Mouse (Mus musculus): Measurements from ENCODE around the gene Rnls. TPM values are rescaled to one million over a fixed set of nuclear protein-coding genes. Genes with fewer than 3 reads are reported as not detected.

Rnls gene
- polyA plus RNA-seq, 1 experiment from 2014 or later = 8.2 TPM

GRCm38 (mm10) chr19:33097691-33098090 lies 294.4 kb downstream of the Rnls start:
- WGBS = 63% methylated on average over 3 of the region's 3 CpGs
- Histone ChIP-seq H3K27me3 (replicated peaks) (no peaks in the 10 kb centered on the region), H3K4me3 (no peak overlapping the region), H3K4me1 (peaks cover 6% of the 10 kb centered on the region), H3K36me3 (no peaks in the 10 kb centered on the region), H3K9me3 (no peaks in the 10 kb centered on the region), H3K9ac (no peak overlapping the region), H3K4me2 (replicated peaks) (no peak overlapping the region), H3K27ac (no peak overlapping the region)
- ATAC-seq (ENCODE audit: low FRiP score, low read depth) = no peak

- Histone ChIP-seq H3K27ac (no peak overlapping the region), H3K4me3 (no peak overlapping the region), H3K36me3 (no peaks in the 10 kb centered on the region), H3K4me2 (replicated peaks) (no peak overlapping the region), H3K9ac (no peak overlapping the region), H3K4me1 (peaks cover 6% of the 10 kb centered on the region), H3K9me3 (no peaks in the 10 kb centered on the region), H3K27me3 (replicated peaks) (no peaks in the 10 kb centered on the region)
- no peak for ATAC-seq (ENCODE audit: low FRiP score, low read depth)
- WGBS = 95% methylated on average over 5 of the region's 5 CpGs
Observed at GRCm38 (mm10) chr19:33096581-33096980, 295.5 kb downstream of the Rnls start.

GRCm38 (mm10) chr19:33092575-33092974 lies 299.5 kb downstream of the Rnls start:
- no peaks in the 10 kb centered on the region for H3K4me1 ChIP-seq

GRCm38 (mm10) chr19:33091324-33091723 lies 300.8 kb downstream of the Rnls start:
- no peaks in the 10 kb centered on the region for H3K4me1 ChIP-seq
- H3K9me3 ChIP-seq = no peaks in the 10 kb centered on the region
- H3K27me3 ChIP-seq (replicated peaks) = no peaks in the 10 kb centered on the region
- H3K36me3 ChIP-seq = no peaks in the 10 kb centered on the region
- ATAC-seq (ENCODE audit: low FRiP score, low read depth) = no peak
- 44% methylated on average over 3 of the region's 3 CpGs for WGBS
- H3K4me3 ChIP-seq = no peak overlapping the region
- no peak overlapping the region for H3K27ac ChIP-seq
- H3K4me2 ChIP-seq (replicated peaks) = no peak overlapping the region
- no peak overlapping the region for H3K9ac ChIP-seq

More at GRCm38 (mm10) chr19:33092575-33092974, 299.5 kb downstream of the Rnls start:
- Histone ChIP-seq H3K36me3 (no peaks in the 10 kb centered on the region), H3K9me3 (no peaks in the 10 kb centered on the region), H3K27me3 (replicated peaks) (no peaks in the 10 kb centered on the region), H3K27ac (no peak overlapping the region), H3K4me3 (no peak overlapping the region), H3K4me2 (replicated peaks) (no peak overlapping the region), H3K9ac (no peak overlapping the region)
- ATAC-seq (ENCODE audit: low FRiP score, low read depth) = no peak

- no peak overlapping the region for H3K9ac ChIP-seq
- 83% methylated on average over 2 of the region's 2 CpGs for WGBS
- no peaks in the 10 kb centered on the region for H3K4me1 ChIP-seq
- ATAC-seq (ENCODE audit: low FRiP score, low read depth) = no peak
- H3K4me2 ChIP-seq (replicated peaks) = no peak overlapping the region
- no peaks in the 10 kb centered on the region for H3K9me3 ChIP-seq
- H3K27me3 ChIP-seq (replicated peaks) = no peaks in the 10 kb centered on the region
- H3K27ac ChIP-seq = no peak overlapping the region
- H3K36me3 ChIP-seq = no peaks in the 10 kb centered on the region
- H3K4me3 ChIP-seq = no peak overlapping the region
Observed at GRCm38 (mm10) chr19:33088868-33089267, 303.2 kb downstream of the Rnls start.

GRCm38 (mm10) chr19:33087961-33088360 lies 304.1 kb downstream of the Rnls start:
- no peaks in the 10 kb centered on the region for H3K27me3 ChIP-seq (replicated peaks)
- H3K9me3 ChIP-seq = no peaks in the 10 kb centered on the region
- H3K36me3 ChIP-seq = no peaks in the 10 kb centered on the region
- WGBS = 70% methylated on average over 4 of the region's 4 CpGs
- no peak overlapping the region for H3K9ac ChIP-seq
- H3K4me3 ChIP-seq = no peak overlapping the region
- H3K27ac ChIP-seq = no peak overlapping the region
- no peak overlapping the region for H3K4me2 ChIP-seq (replicated peaks)
- no peaks in the 10 kb centered on the region for H3K4me1 ChIP-seq
- ATAC-seq (ENCODE audit: low FRiP score, low read depth) = no peak

Small RNA genes within 50 kb of the gene (microRNA-seq; reads per million reads assigned to microRNA genes)
- not detected for gene Mir3970

Other genes starting within 250 kb of the Rnls start
- not detected in 2 replicates for gene Lipo4, start 125.5 kb upstream of the Rnls start, polyA plus RNA-seq (2016; fragmentation: Nextera tagmentation; extraction: Ambion mirVana)
- not detected in 2 replicates for gene Gm8978, start 233.0 kb upstream of the Rnls start, polyA plus RNA-seq (2016; fragmentation: Nextera tagmentation; extraction: Ambion mirVana)